Mouse (Mus musculus) myocyte (in vitro differentiated cells): Measurements from ENCODE around the gene Gm17651. TPM values are rescaled to one million over a fixed set of nuclear protein-coding genes. Genes with fewer than 3 reads are reported as not detected.

Source experiments
- H3K27me3 ChIP-seq: one replicate; pipeline ENCODE4 v1.6.1; 2011; ENCODE audit not compliant: control insufficient read depth, insufficient read depth, insufficient read length
- H3K36me3 ChIP-seq: one replicate; pipeline ENCODE4 v1.6.1; 2011; ENCODE audit not compliant: control insufficient read depth, insufficient read depth
- H3K4me2 ChIP-seq: one replicate; pipeline ENCODE4 v1.6.1; 2011; ENCODE audit warnings: low read depth, control low read depth
- H3K4me3 ChIP-seq: one replicate; pipeline ENCODE4 v1.5.1; 2011; ENCODE audit warnings: mild to moderate bottlenecking, control low read depth, moderate library complexity
- H3K79me2 ChIP-seq: one replicate; pipeline ENCODE4 v1.6.1; 2011; ENCODE audit not compliant: control insufficient read depth, insufficient read depth
- H3ac ChIP-seq: one replicate; pipeline ENCODE4 v1.6.1; 2011; ENCODE audit not compliant: control insufficient read depth, insufficient read length
- CEBPB ChIP-seq: IDR thresholded peaks from 2 replicates; pipeline ENCODE4 v1.6.1; 2011; ENCODE audit warnings: mild to moderate bottlenecking, moderate library complexity; ENCODE audit not compliant: poor library complexity, insufficient read depth, severe bottlenecking
- E2F4 ChIP-seq: IDR thresholded peaks from one replicate; pipeline ENCODE4 v1.6.1; 2011; ENCODE audit warnings: mild to moderate bottlenecking, control low read depth, moderate library complexity; ENCODE audit not compliant: insufficient read depth
- MAX ChIP-seq: IDR thresholded peaks from one replicate; pipeline ENCODE4 v1.6.1; 2011; ENCODE audit warnings: low read depth, mild to moderate bottlenecking, control low read depth
- MYOD1 ChIP-seq, 3 experiments: IDR thresholded peaks; one replicate each; pipeline ENCODE4 v1.6.1; 2011; ENCODE audit warnings: control low read depth in 2 of 3, low read depth in 2 of 3, mild to moderate bottlenecking in 2 of 3, moderate library complexity in 1 of 3; ENCODE audit not compliant: insufficient read length in 2 of 3, control insufficient read depth in 1 of 3
- MYOG ChIP-seq, 3 experiments: IDR thresholded peaks; one replicate each; pipeline ENCODE4 v1.6.1; 2011; ENCODE audit warnings: control low read depth in 2 of 3, low read depth in 2 of 3, mild to moderate bottlenecking in 2 of 3; ENCODE audit not compliant: insufficient read length in 2 of 3, control insufficient read depth in 1 of 3, insufficient read depth in 1 of 3
- POLR2A ChIP-seq: IDR thresholded peaks from one replicate; pipeline ENCODE4 v1.6.1; 2011; ENCODE audit warnings: low read depth, mild to moderate bottlenecking, control low read depth, moderate library complexity; ENCODE audit not compliant: insufficient read length
- POLR2AphosphoS2 ChIP-seq: IDR thresholded peaks from one replicate; pipeline ENCODE4 v1.6.1; 2011; ENCODE audit warnings: low read depth, control low read depth; ENCODE audit not compliant: insufficient read length
- REST ChIP-seq: IDR thresholded peaks from one replicate; pipeline ENCODE4 v1.6.1; 2011; ENCODE audit warnings: mild to moderate bottlenecking, control low read depth, moderate library complexity; ENCODE audit not compliant: insufficient read depth, insufficient read length
- SRF ChIP-seq: IDR thresholded peaks from one replicate; pipeline ENCODE4 v1.6.1; 2011; ENCODE audit warnings: low read depth; ENCODE audit not compliant: control insufficient read depth, insufficient read length
- TCF12 ChIP-seq: IDR thresholded peaks from one replicate; pipeline ENCODE4 v1.6.1; 2011; ENCODE audit warnings: mild to moderate bottlenecking, control low read depth; ENCODE audit not compliant: poor library complexity, insufficient read depth, severe bottlenecking
- TCF3 ChIP-seq: IDR thresholded peaks from one replicate; pipeline ENCODE4 v1.6.1; 2011; ENCODE audit warnings: low read depth, control low read depth; ENCODE audit not compliant: insufficient read length
- USF1 ChIP-seq: IDR thresholded peaks from one replicate; pipeline ENCODE4 v1.6.1; 2011; ENCODE audit warnings: low read depth, mild to moderate bottlenecking, control low read depth, moderate library complexity
- polyA plus RNA-seq: library from polyadenylated mRNA; unstranded; fragments of >200 nt; fragmentation: generic; extraction: Trizol; gene quantifications from one replicate; pipeline ENCODE4 v1.2.1, GENCODE M21; 2012; ENCODE audit warnings: missing spikeins

Gm17651 gene
- polyA plus RNA-seq, 1 experiment, result not detected

- Histone ChIP-seq H3K79me2 (no peaks in the 10 kb centered on the region), H3K4me3 (no peak overlapping the region), H3K4me2 (no peak overlapping the region), H3ac (no peak overlapping the region), H3K27me3 (no peaks in the 10 kb centered on the region), H3K36me3 (peaks cover 9% of the 10 kb centered on the region)
- TF ChIP-seq TCF12 (no peak), SRF (no peak), MYOD1 (IDR thresholded peaks at IDR 0.05; ENCODE audit: control insufficient read depth in 1 of 3, insufficient read length in 2 of 3, low read depth in 2 of 3) (no peak), TCF3 (no peak), POLR2A (no peak), CEBPB (no peak), POLR2AphosphoS2 (no peak), USF1 (no peak), REST (no peak), MYOG (IDR thresholded peaks at IDR 0.05; ENCODE audit: control insufficient read depth in 1 of 3, insufficient read depth in 1 of 3, insufficient read length in 2 of 3, low read depth in 2 of 3) (no peak), MAX (no peak)
Observed at GRCm38 (mm10) chr3:97689289-97689688, 14.8 kb upstream of the Gm17651 start.

GRCm38 (mm10) chr3:97686372-97687117 is 12.1 kb upstream of the Gm17651 start:
- Histone ChIP-seq H3K79me2 (no peaks in the 10 kb centered on the region), H3K27me3 (no peaks in the 10 kb centered on the region)
- TF ChIP-seq POLR2AphosphoS2 (peak; percentile 45), CEBPB (no peak), MYOG (IDR thresholded peaks at IDR 0.05; ENCODE audit: control insufficient read depth in 1 of 3, insufficient read depth in 1 of 3, insufficient read length in 2 of 3, low read depth in 2 of 3) (peak; percentile 3 to 78 (median 55)), SRF (no peak), MYOD1 (IDR thresholded peaks at IDR 0.05; ENCODE audit: control insufficient read depth in 1 of 3, insufficient read length in 2 of 3, low read depth in 2 of 3) (peak; percentile 38 to 81 (median 78))

GRCm38 (mm10) chr3:97683560-97684195 is 9.2 kb upstream of the Gm17651 start:
- Histone ChIP-seq H3K79me2 (no peaks in the 10 kb centered on the region), H3K27me3 (no peaks in the 10 kb centered on the region), H3K36me3 (no peaks in the 10 kb centered on the region), H3ac (no peak overlapping the region), H3K4me3 (no peak overlapping the region), H3K4me2 (no peak overlapping the region)
- no peak for TF ChIP-seq REST
- no peak for TF ChIP-seq POLR2A
- TF ChIP-seq MYOG (IDR thresholded peaks at IDR 0.05; ENCODE audit: control insufficient read depth in 1 of 3, insufficient read depth in 1 of 3, insufficient read length in 2 of 3, low read depth in 2 of 3), result no peak
- no peak for TF ChIP-seq SRF
- no peak for TF ChIP-seq E2F4
- TF ChIP-seq USF1, result no peak
- no peak for TF ChIP-seq TCF12
- TF ChIP-seq TCF3, result no peak
- no peak for TF ChIP-seq MAX
- no peak for TF ChIP-seq MYOD1 (IDR thresholded peaks at IDR 0.05; ENCODE audit: control insufficient read depth in 1 of 3, insufficient read length in 2 of 3, low read depth in 2 of 3)
- no peak for TF ChIP-seq POLR2AphosphoS2
- TF ChIP-seq CEBPB, result no peak

More at GRCm38 (mm10) chr3:97686372-97687117, 12.1 kb upstream of the Gm17651 start:
- H3ac ChIP-seq, result no peak overlapping the region
- H3K36me3 ChIP-seq, result peaks cover 3% of the 10 kb centered on the region
- H3K4me3 ChIP-seq, result no peak overlapping the region
- H3K4me2 ChIP-seq, result no peak overlapping the region

- Histone ChIP-seq H3K4me3 (no peak overlapping the region), H3K27me3 (no peaks in the 10 kb centered on the region)
Observed at GRCm38 (mm10) chr3:97682576-97682975, 8.1 kb upstream of the Gm17651 start.

More at GRCm38 (mm10) chr3:97682576-97682975, 8.1 kb upstream of the Gm17651 start:
- TF ChIP-seq SRF (no peak), REST (no peak), USF1 (no peak), MAX (no peak), E2F4 (no peak), POLR2AphosphoS2 (no peak)
- Histone ChIP-seq H3K79me2 (no peaks in the 10 kb centered on the region), H3K4me2 (no peak overlapping the region), H3ac (no peak overlapping the region), H3K36me3 (no peaks in the 10 kb centered on the region)
